Mouse (Mus musculus) erythroblast, embryonic 14.5 days (primary cell): Measurements from ENCODE around the gene Htr7. TPM values are rescaled to one million over a fixed set of nuclear protein-coding genes. Genes with fewer than 3 reads are reported as not detected.

Experiments used
- H3K27me3 ChIP-seq: 2 replicates; pipeline ENCODE4 v1.6.1; 2012; ENCODE audit warnings: inconsistent platforms; ENCODE audit not compliant: control insufficient read depth
- H3K36me3 ChIP-seq: 2 replicates; pipeline ENCODE4 v1.6.1; 2012; ENCODE audit warnings: mild to moderate bottlenecking, inconsistent platforms; ENCODE audit not compliant: control insufficient read depth
- H3K4me1 ChIP-seq: 2 replicates; pipeline ENCODE4 v1.6.1; 2012; ENCODE audit warnings: inconsistent platforms; ENCODE audit not compliant: control insufficient read depth
- H3K4me3 ChIP-seq: replicated peaks from 2 replicates; pipeline ENCODE3; 2012; ENCODE audit warnings: moderate library complexity, mild to moderate bottlenecking, inconsistent platforms
- H3K9me3 ChIP-seq: 2 replicates; pipeline ENCODE4 v1.6.1; 2012; ENCODE audit warnings: low read length, inconsistent platforms, mixed read lengths; ENCODE audit not compliant: control insufficient read depth
- GATA1 ChIP-seq: IDR thresholded peaks from 2 replicates; pipeline ENCODE4 v1.6.1; 2012; ENCODE audit warnings: low read length, inconsistent platforms, mixed read lengths
- TAL1 ChIP-seq: IDR thresholded peaks from 3 replicates; pipeline ENCODE4 v1.6.1; 2012; ENCODE audit warnings: low read length, inconsistent platforms, mixed read lengths
- polyA plus RNA-seq: library from polyadenylated mRNA; stranded (reverse); fragments of >175 nt; gene quantifications from 2 replicates; pipeline ENCODE4 v1.2.3, GENCODE M21; 2012

Htr7 gene
- polyA plus RNA-seq, 1 experiment = not detected

DNA sequence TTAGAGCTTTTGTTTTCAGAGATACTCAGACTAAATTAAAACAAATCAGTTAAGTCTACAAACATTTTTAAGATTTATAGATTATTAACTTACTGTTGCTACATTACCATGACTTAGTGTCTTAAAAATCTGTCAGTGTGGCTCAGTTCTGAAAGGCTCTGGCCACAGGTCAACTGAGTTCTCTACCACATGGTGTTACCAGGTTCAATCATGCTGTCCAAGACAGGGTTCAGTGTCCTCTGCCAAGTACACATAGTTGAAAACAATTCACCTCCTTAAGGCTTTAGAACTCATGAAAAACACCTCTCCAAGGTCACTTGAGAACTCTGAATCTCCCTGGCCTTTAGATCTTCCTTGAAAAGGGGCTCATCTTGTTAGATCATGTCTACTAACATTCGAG lies 69.8 kb downstream of the Htr7 start:
- Histone ChIP-seq H3K36me3 (no peaks in the 10 kb centered on the region), H3K4me1 (no peaks in the 10 kb centered on the region), H3K9me3 (no peaks in the 10 kb centered on the region), H3K27me3 (no peaks in the 10 kb centered on the region), H3K4me3 (no peak overlapping the region)
- no peak for TF ChIP-seq TAL1
- no peak for TF ChIP-seq GATA1

DNA sequence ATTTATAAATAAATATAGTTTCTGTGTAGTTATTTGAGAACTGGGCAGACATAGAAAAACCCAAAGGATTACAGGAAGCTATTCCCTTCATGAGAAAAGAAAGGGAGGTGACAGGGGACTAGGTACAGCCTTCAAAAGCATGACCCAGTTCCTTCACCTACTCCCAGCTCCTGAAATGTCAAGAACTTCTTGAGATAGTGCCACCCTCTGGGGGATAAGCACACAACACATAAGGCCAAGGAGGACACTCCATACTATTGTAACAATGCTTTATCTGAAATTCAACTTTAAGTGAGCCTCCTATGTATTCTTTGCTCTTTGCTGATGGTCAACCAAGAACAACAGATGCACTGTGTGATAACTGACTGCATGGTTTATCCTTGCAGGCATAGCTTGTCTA lies 82.6 kb downstream of the Htr7 start:
- H3K9me3 ChIP-seq = peaks cover 3% of the 10 kb centered on the region; the same call in 1 of the 2 replicates
- H3K27me3 ChIP-seq = no peaks in the 10 kb centered on the region
- no peak overlapping the region for H3K4me3 ChIP-seq
- H3K4me1 ChIP-seq = no peaks in the 10 kb centered on the region
- TF ChIP-seq GATA1 = no peak
- TF ChIP-seq TAL1 = no peak
- H3K36me3 ChIP-seq = no peaks in the 10 kb centered on the region

DNA sequence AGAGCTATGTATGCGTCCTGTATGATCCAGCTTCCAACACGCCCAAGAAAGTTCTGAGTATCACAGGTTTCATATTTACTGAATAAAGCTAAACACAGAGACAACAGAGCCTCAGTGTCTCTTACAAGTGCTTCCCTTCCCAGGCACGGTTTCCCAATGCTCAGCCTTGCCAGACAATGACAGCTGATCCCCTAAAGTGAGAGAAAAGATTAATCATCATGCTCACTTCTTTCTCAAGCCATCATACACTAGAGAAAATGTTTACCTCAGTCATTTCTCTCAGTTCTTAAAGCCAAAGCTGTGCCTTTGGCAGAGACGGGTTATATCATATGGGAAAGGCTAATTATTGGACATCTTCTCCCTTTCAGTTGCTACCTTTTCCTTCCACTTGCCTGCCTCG lies 99.7 kb downstream of the Htr7 start:
- Histone ChIP-seq H3K4me3 (no peak overlapping the region), H3K36me3 (no peaks in the 10 kb centered on the region), H3K9me3 (peaks cover 3% of the 10 kb centered on the region; the same call in 1 of the 2 replicates), H3K4me1 (no peaks in the 10 kb centered on the region), H3K27me3 (no peaks in the 10 kb centered on the region)
- TF ChIP-seq TAL1 = no peak
- no peak for TF ChIP-seq GATA1

DNA sequence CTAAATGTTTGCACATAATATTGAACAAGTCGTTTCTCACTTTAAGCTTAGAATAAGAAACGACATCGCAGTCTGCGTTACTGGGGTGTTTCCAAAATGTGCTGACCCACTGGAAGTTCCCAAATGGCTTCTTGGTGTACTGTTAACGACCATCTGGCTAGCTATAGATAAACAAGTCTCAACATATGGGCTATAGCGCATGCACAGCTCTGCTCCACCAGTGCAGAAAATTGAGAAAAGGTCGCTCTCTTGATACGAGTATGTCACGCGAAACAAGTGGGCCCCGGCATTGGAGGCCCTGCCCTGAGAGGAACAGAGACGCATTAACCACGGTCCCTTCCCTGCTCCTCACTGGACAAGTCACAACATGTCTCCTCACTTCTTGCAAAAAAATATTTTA lies 101.6 kb downstream of the Htr7 start:
- Histone ChIP-seq H3K27me3 (no peaks in the 10 kb centered on the region), H3K4me1 (no peaks in the 10 kb centered on the region), H3K36me3 (no peaks in the 10 kb centered on the region), H3K9me3 (peaks cover 3% of the 10 kb centered on the region; the same call in 1 of the 2 replicates), H3K4me3 (no peak overlapping the region)
- TF ChIP-seq GATA1 = no peak
- no peak for TF ChIP-seq TAL1

DNA sequence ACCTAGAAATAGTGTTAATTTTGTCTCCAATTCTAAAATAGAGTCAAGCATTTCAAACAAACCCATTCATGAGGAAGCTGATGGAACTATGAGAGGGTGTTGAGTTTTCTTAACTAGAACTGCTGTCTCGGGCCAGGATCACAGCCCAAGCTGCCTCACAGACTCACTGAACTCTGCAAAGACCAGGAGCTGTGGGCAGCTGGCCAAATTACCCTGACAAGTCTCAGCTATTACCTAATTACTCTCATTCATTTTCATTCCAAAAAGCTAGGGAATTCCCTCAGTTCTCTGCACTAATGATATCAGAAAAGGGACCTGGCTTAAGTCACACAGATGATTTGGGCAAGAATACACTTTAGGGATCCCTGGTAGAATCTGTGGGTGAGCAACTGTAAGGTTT lies 107.4 kb downstream of the Htr7 start:
- no peaks in the 10 kb centered on the region for H3K27me3 ChIP-seq
- H3K36me3 ChIP-seq = no peaks in the 10 kb centered on the region
- no peaks in the 10 kb centered on the region for H3K9me3 ChIP-seq
- no peak overlapping the region for H3K4me3 ChIP-seq
- TF ChIP-seq GATA1 = no peak
- no peak for TF ChIP-seq TAL1
- H3K4me1 ChIP-seq = no peaks in the 10 kb centered on the region

DNA sequence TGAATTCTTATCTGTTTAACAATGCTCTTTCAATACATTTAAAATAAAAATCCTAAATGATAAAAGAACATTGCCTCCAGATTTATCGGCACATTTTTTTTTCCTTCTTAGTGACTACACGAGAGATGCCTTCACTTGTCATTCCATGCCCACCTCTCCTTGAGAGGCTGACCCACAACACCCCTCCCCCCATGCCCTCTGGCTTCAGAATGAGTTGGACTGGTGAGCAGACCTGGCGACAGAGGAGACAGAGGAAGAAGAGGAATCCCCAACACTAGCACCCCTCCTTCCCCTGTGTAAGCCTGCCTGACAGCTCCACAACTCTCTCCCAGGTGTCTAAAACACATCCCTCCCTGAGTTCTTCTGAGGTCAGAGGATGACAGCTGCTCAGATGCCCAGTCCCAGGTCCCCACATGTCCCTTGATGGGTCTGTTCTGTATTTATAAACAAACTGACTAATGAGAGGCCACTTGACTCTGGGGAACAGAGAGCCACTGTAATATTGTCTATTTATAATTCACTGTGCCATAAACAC lies 132.3 kb downstream of the Htr7 start:
- Histone ChIP-seq H3K27me3 (no peaks in the 10 kb centered on the region), H3K4me1 (no peaks in the 10 kb centered on the region), H3K4me3 (no peak overlapping the region), H3K36me3 (no peaks in the 10 kb centered on the region), H3K9me3 (no peaks in the 10 kb centered on the region)
- no peak for TF ChIP-seq TAL1
- TF ChIP-seq GATA1 = no peak

DNA sequence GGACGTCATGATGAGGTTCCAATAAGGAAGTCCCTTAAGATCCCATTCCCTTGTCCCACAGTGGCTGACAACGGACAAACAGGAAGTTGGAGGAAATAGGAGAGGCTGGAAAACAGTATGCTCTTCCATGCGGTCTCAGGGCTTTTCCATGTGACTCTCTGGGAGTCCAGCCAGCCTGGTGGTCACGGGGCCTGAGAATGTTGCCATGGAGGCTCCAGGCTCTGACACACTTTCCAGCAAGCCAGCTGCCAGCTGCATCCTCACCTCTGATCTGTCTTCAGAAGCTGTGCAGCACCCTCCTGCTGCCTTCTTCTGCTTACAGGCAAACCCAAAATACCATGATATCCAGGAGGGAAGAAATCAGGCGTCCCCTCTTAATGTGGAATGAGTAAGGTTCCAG lies 132.9 kb downstream of the Htr7 start:
- no peaks in the 10 kb centered on the region for H3K9me3 ChIP-seq
- no peak overlapping the region for H3K4me3 ChIP-seq
- no peaks in the 10 kb centered on the region for H3K4me1 ChIP-seq
- H3K36me3 ChIP-seq = no peaks in the 10 kb centered on the region
- H3K27me3 ChIP-seq = no peaks in the 10 kb centered on the region
- TF ChIP-seq GATA1 (no peak), TAL1 (no peak)

Other genes starting within 250 kb of the Htr7 start
- gene Rpp30, start 26.2 kb upstream of the Htr7 start, polyA plus RNA-seq = 0.47 and 0.84 TPM in 2 replicates
- not detected in 2 replicates for gene Ankrd1, start 62.6 kb upstream of the Htr7 start, polyA plus RNA-seq